Mouse (Mus musculus): ENCODE measurements around the gene Setd7. TPM values are rescaled to one million over a fixed set of nuclear protein-coding genes. Genes with fewer than 3 reads are reported as not detected.
A peak's percentile ranks its signal among the peaks of the same experiment; 100 is the strongest.

Gene Setd7
- total and polyA plus RNA-seq, 2 experiments = 1.6 to 1.9 TPM

DNA sequence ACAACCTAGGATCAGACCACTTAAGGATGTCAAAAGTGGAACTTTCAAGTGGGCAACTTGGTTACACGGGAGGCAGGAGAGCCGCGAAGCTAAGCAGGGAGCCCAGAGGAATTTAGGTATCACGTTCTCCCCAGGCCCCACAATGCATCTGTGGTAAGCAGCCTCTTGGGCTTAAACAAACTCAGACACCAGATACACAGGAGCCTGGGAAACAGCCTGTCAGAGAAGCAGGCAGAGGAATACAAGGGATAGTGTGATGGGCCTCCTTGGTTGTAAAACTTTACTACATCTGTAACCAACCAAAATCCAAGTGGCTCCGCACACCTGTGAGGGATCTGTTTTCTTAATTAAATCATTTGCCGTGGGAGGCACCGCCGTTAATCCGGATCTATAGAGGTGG, 26.7 kb downstream of the Setd7 start:
- TF ChIP-seq POLR2A (IDR thresholded peaks at IDR 0.05; ENCODE audit: extremely low read depth, insufficient read depth, low read length) (no peak), CTCF (IDR thresholded peaks at IDR 0.05; ENCODE audit: low read depth, low read length) (no peak)
- H3K79me2 ChIP-seq (ENCODE audit: control insufficient read depth, insufficient read depth, low read length) = no peaks in the 10 kb centered on the region
- no peaks in the 10 kb centered on the region for H3K27me3 ChIP-seq (ENCODE audit: control insufficient read depth, insufficient read depth, low read length)
- peaks cover 4% of the 10 kb centered on the region; the same call in 1 of the 2 replicates for H3K4me1 ChIP-seq (ENCODE audit: control insufficient read depth, insufficient read depth, low read length)
- H3K4me3 ChIP-seq (ENCODE audit: insufficient read depth, low read depth, low read length) = no peak overlapping the region
- WGBS = 95% methylated on average over 9 of the region's 9 CpGs
- H3K36me3 ChIP-seq (ENCODE audit: control insufficient read depth, insufficient read depth, low read length) = no peaks in the 10 kb centered on the region; the same call in 1 of the 2 replicates
- no peak overlapping the region for H3K27ac ChIP-seq (replicated peaks; ENCODE audit: insufficient read depth, low read depth, low read length)
- H3K9ac ChIP-seq (ENCODE audit: low read depth, low read length) = no peak overlapping the region
- DNase-seq (ENCODE audit: extremely low read depth, low read depth, low spot score) = no peak

DNA sequence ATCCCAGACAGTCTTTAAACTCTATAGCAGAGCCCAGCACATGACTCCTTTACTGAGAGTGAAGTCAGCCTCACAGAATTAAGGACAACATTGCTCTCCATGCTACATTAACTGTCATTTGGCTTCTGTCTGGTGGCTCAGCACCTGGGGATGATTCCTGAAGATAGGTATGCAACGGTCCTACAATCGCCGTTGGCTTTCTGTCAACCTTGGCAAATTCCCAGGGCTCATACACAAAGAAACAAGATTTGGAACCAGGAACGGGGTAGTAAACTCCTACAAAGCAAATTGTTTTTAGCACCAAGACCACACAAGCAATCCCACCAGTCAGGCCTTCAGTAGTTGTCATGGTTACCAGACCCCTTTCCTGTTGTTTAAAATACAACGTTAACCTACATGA, 27.1 kb downstream of the Setd7 start:
- Histone ChIP-seq H3K9ac (ENCODE audit: low read depth, low read length) (no peak overlapping the region), H3K79me2 (ENCODE audit: control insufficient read depth, insufficient read depth, low read length) (no peaks in the 10 kb centered on the region), H3K27ac (replicated peaks; ENCODE audit: insufficient read depth, low read depth, low read length) (no peak overlapping the region), H3K4me3 (ENCODE audit: insufficient read depth, low read depth, low read length) (no peak overlapping the region), H3K36me3 (ENCODE audit: control insufficient read depth, insufficient read depth, low read length) (no peaks in the 10 kb centered on the region; the same call in 1 of the 2 replicates), H3K27me3 (ENCODE audit: control insufficient read depth, insufficient read depth, low read length) (no peaks in the 10 kb centered on the region), H3K4me1 (ENCODE audit: control insufficient read depth, insufficient read depth, low read length) (peaks cover 4% of the 10 kb centered on the region; the same call in 1 of the 2 replicates)
- 88% methylated on average over 5 of the region's 5 CpGs for WGBS
- DNase-seq (ENCODE audit: extremely low read depth, low read depth, low spot score) = no peak
- TF ChIP-seq CTCF (IDR thresholded peaks at IDR 0.05; ENCODE audit: low read depth, low read length) (no peak), POLR2A (IDR thresholded peaks at IDR 0.05; ENCODE audit: extremely low read depth, insufficient read depth, low read length) (no peak)

DNA sequence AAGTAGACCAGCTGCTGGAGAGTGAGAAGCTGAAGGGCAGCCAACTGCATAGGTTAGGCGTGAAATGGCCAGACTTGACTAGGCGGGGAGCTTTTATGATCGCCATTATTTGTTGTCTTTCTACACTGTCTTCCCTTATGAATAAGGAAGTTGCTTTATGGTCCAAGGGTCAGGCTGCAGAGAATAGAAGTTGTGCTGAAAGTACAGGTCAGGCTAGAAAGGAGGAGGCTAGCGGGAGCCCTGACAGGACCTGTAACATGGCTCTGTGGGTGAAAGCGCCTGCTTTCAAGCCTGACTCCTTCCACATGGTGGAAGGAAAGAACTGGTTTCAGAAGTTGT, 28.4 kb downstream of the Setd7 start:
- Histone ChIP-seq H3K36me3 (ENCODE audit: control insufficient read depth, insufficient read depth, low read length) (no peaks in the 10 kb centered on the region; the same call in 1 of the 2 replicates), H3K27ac (replicated peaks; ENCODE audit: insufficient read depth, low read depth, low read length) (no peak overlapping the region), H3K4me1 (ENCODE audit: control insufficient read depth, insufficient read depth, low read length) (peaks cover 4% of the 10 kb centered on the region; the same call in 1 of the 2 replicates), H3K79me2 (ENCODE audit: control insufficient read depth, insufficient read depth, low read length) (no peaks in the 10 kb centered on the region), H3K4me3 (ENCODE audit: insufficient read depth, low read depth, low read length) (no peak overlapping the region), H3K27me3 (ENCODE audit: control insufficient read depth, insufficient read depth, low read length) (no peaks in the 10 kb centered on the region), H3K9ac (ENCODE audit: low read depth, low read length) (no peak overlapping the region)
- no peak for DNase-seq (ENCODE audit: extremely low read depth, low read depth, low spot score)
- no peak for TF ChIP-seq POLR2A (IDR thresholded peaks at IDR 0.05; ENCODE audit: extremely low read depth, insufficient read depth, low read length)
- TF ChIP-seq CTCF (IDR thresholded peaks at IDR 0.05; ENCODE audit: low read depth, low read length) = no peak
- WGBS = 51% methylated on average over 5 of the region's 5 CpGs

DNA sequence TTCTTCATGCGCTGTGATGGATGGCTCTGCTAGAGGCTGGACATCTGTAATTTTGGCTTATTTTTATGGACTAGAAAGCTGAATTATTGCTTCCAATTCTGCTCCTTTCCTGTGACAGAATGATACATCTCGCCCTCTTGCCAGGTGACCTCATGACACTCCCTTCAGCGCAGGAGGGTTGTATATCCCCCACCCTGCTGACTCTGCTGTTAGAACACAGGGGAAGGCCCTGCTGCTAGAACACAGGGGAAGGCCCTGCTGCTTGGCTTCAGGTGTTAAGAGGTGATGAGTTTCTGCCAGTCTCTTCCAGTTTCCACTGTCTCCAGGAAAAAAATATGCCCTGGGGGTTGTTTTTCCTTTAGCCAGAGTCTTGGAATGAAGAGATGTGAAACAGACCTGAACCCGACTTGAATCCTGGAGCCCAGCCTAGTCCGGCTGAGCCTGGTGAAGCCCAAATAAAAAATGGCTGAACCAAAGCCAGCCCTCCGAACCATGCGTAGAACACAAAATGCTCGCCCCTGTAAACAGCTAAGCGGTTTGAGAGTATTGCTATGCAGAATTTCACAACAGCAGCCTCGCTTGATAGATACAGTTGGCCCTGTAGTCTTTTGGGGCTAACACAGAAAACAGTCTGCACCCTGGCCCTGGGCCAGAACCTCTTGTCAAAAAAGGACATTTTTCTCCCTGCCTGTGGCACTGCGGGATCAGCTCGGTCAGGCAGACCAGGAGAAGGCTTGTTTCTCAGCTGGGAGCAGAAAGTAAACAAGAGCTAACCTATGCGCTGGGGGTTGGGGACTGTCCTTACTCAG, 29.0 kb downstream of the Setd7 start:
- no peaks in the 10 kb centered on the region for H3K79me2 ChIP-seq (ENCODE audit: control insufficient read depth, insufficient read depth, low read length)
- H3K27ac ChIP-seq (replicated peaks; ENCODE audit: insufficient read depth, low read depth, low read length) = no peak overlapping the region
- peaks cover 4% of the 10 kb centered on the region; the same call in 1 of the 2 replicates for H3K4me1 ChIP-seq (ENCODE audit: control insufficient read depth, insufficient read depth, low read length)
- no peak overlapping the region for H3K9ac ChIP-seq (ENCODE audit: low read depth, low read length)
- no peak for TF ChIP-seq CTCF (IDR thresholded peaks at IDR 0.05; ENCODE audit: low read depth, low read length)
- no peak for TF ChIP-seq POLR2A (IDR thresholded peaks at IDR 0.05; ENCODE audit: extremely low read depth, insufficient read depth, low read length)
- DNase-seq (ENCODE audit: extremely low read depth, low read depth, low spot score) = peak; percentile 47
- H3K27me3 ChIP-seq (ENCODE audit: control insufficient read depth, insufficient read depth, low read length) = no peaks in the 10 kb centered on the region
- H3K4me3 ChIP-seq (ENCODE audit: insufficient read depth, low read depth, low read length) = no peak overlapping the region
- WGBS = 37% methylated on average over 13 of the region's 13 CpGs
- H3K36me3 ChIP-seq (ENCODE audit: control insufficient read depth, insufficient read depth, low read length) = no peaks in the 10 kb centered on the region; the same call in 1 of the 2 replicates

DNA sequence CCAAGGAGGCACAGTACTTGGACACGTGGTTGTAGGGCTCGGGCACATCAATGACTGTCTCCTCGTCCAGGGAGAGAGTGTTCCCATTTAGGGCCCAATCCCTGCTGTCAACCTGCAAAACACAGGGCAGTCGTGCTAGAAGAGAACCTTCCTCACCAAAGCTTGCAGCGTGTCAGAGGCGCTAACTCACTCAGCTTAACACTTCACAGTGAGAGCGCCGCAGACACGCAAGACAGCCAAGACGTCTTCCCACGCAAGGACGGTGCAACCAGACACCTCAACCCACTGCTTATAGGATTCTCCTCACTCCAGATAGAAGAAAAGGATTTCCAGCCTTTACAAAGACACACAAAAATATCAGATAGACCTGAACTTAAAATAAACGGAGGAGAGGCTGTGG, 33.8 kb downstream of the Setd7 start:
- no peak overlapping the region for H3K9ac ChIP-seq (ENCODE audit: low read depth, low read length)
- DNase-seq (ENCODE audit: extremely low read depth, low read depth, low spot score) = no peak
- 95% methylated on average over 13 of the region's 13 CpGs for WGBS
- no peaks in the 10 kb centered on the region; the same call in 1 of the 2 replicates for H3K36me3 ChIP-seq (ENCODE audit: control insufficient read depth, insufficient read depth, low read length)
- peaks cover 4% of the 10 kb centered on the region; the same call in 1 of the 2 replicates for H3K4me1 ChIP-seq (ENCODE audit: control insufficient read depth, insufficient read depth, low read length)
- H3K79me2 ChIP-seq (ENCODE audit: control insufficient read depth, insufficient read depth, low read length) = no peaks in the 10 kb centered on the region
- no peak overlapping the region for H3K27ac ChIP-seq (replicated peaks; ENCODE audit: insufficient read depth, low read depth, low read length)
- no peaks in the 10 kb centered on the region for H3K27me3 ChIP-seq (ENCODE audit: control insufficient read depth, insufficient read depth, low read length)
- no peak overlapping the region for H3K4me3 ChIP-seq (ENCODE audit: insufficient read depth, low read depth, low read length)
- TF ChIP-seq POLR2A (IDR thresholded peaks at IDR 0.05; ENCODE audit: extremely low read depth, insufficient read depth, low read length) (no peak), CTCF (IDR thresholded peaks at IDR 0.05; ENCODE audit: low read depth, low read length) (no peak)

DNA sequence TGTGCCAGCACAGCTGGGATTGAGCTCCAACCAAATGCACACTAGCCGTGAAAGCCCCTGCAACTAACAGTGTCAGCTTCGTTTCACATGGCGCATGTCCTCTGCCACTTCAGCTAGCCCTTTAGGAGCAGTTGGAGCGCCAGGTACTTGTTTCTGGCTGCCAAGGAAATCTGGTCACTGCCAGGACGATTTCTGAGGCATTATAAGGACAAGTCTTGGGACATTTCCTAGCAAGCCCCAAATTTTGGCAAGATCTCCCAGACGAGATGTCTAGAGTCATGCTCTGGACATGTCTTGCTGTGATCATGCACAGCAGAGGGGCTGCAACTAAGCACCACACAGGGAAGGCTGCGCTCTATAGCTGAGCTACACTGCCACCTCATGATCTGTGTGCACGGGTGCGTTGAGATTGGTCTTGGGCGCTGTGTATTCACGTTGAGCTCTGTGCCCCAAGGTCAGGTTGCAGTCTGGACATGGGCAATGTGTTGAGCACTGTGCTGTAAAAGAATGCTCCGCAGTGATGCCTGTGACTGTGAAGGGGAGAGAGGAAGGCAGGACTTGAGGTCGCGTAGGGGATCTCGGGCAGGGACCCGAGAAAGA, 35.4 kb downstream of the Setd7 start:
- 89% methylated on average over 16 of the region's 16 CpGs for WGBS
- DNase-seq (ENCODE audit: extremely low read depth, low read depth, low spot score) = no peak
- H3K36me3 ChIP-seq (ENCODE audit: control insufficient read depth, insufficient read depth, low read length) = no peaks in the 10 kb centered on the region

More for the DNA sequence above, 35.4 kb downstream of the Setd7 start:
- Histone ChIP-seq H3K27ac (replicated peaks; ENCODE audit: insufficient read depth, low read depth, low read length) (no peak overlapping the region), H3K4me1 (ENCODE audit: control insufficient read depth, insufficient read depth, low read length) (no peaks in the 10 kb centered on the region), H3K27me3 (ENCODE audit: control insufficient read depth, insufficient read depth, low read length) (no peaks in the 10 kb centered on the region), H3K79me2 (ENCODE audit: control insufficient read depth, insufficient read depth, low read length) (no peaks in the 10 kb centered on the region), H3K9ac (ENCODE audit: low read depth, low read length) (no peak overlapping the region), H3K4me3 (ENCODE audit: insufficient read depth, low read depth, low read length) (no peak overlapping the region)
- TF ChIP-seq CTCF (IDR thresholded peaks at IDR 0.05; ENCODE audit: low read depth, low read length) = no peak
- no peak for TF ChIP-seq POLR2A (IDR thresholded peaks at IDR 0.05; ENCODE audit: extremely low read depth, insufficient read depth, low read length)
